Mouse (Mus musculus): ENCODE measurements around the gene Kl.

GRCm38 (mm10) chr5:151042911-151043310 is 90.5 kb downstream of the Kl start:
- no peak for TF ChIP-seq POLR2A (IDR thresholded peaks at IDR 0.05; ENCODE audit: control insufficient read depth, extremely low read depth, insufficient read depth, low read length, poor library complexity)
- TF ChIP-seq CTCF (IDR thresholded peaks at IDR 0.05; ENCODE audit: borderline replicate concordance, control insufficient read depth, extremely low read depth, insufficient read depth, low read length, poor library complexity) = no peak
